Mouse (Mus musculus) testis, adult 2 months (tissue): Measurements from ENCODE around the gene Veph1.

Source experiments
- CTCF ChIP-seq: fragments of 200-500 bp; IDR thresholded peaks from 2 replicates; pipeline ENCODE4 v1.5.1; 2012; ENCODE audit warnings: low read depth, mild to moderate bottlenecking, inconsistent platforms, low read length, moderate library complexity; ENCODE audit not compliant: control insufficient read depth, insufficient read depth, insufficient replicate concordance
- POLR2A ChIP-seq: fragments of 200-500 bp; IDR thresholded peaks from 2 replicates; pipeline ENCODE4 v1.6.1; 2012; ENCODE audit warnings: low read depth, mild to moderate bottlenecking, inconsistent platforms, low read length, moderate library complexity; ENCODE audit not compliant: control insufficient read depth

DNA sequence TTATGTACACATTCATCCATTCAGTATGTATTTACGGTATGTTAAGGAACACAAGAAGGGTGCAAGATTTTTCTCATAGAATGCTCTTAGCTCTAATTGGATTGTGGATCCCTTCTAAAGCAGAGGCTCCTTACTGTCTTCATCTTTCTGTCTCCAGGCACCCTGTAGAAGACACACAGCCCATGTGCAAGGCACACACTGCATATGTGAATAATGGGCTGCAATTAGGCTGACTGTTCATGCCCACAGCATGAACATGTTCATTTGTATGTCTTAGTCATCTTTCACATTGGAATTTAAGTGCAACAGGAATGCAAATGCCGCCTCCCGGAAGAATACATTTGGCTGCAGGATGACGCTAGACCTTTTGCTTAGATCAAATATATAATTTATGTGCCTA, 213.7 kb downstream of the Veph1 start:
- TF ChIP-seq CTCF (no peak), POLR2A (no peak)
